Mouse (Mus musculus) liver, embryonic 14.5 days (tissue): Measurements from ENCODE around the gene Fnbp1. TPM values are rescaled to one million over a fixed set of nuclear protein-coding genes. Genes with fewer than 3 reads are reported as not detected.

Experiments
- ATAC-seq: fragments of 200-750 bp; cut with Nextera tagmentation; 2 replicates; pipeline ENCODE4 v1.8.0; 2017; ENCODE audit warnings: moderate number of reproducible peaks, mild to moderate bottlenecking, moderate library complexity; ENCODE audit not compliant: insufficient read depth
- DNase-seq, 3 experiments: peaks; one replicate each; pipeline ENCODE4 v3.0.0-alpha.2; 2012 to 2013; ENCODE audit warnings: low read depth in 3 of 3, low spot score in 3 of 3
- H3K27ac ChIP-seq: fragments of 300-500 bp; sonication (generic); 2 replicates; pipeline ENCODE4 v1.5.1; 2014; ENCODE audit warnings: moderate library complexity, mild to moderate bottlenecking, control low read depth, inconsistent platforms
- H3K27me3 ChIP-seq: fragments of 300-500 bp; sonication (generic); 2 replicates; pipeline ENCODE4 v1.6.1; 2014; ENCODE audit warnings: mild to moderate bottlenecking, low read length, moderate library complexity; ENCODE audit not compliant: control insufficient read depth, insufficient read depth
- H3K36me3 ChIP-seq: fragments of 300-500 bp; sonication (generic); replicated peaks from 2 replicates; pipeline ENCODE4 v1.6.1; 2014; ENCODE audit warnings: low read depth; ENCODE audit not compliant: control insufficient read depth, insufficient read depth
- H3K4me1 ChIP-seq, 2 experiments: fragments of 200-500 bp in 1 of 2; fragments of 300-500 bp in 1 of 2; sonication (generic) in 1 of 2; replicated peaks; 2 replicates each; pipeline ENCODE4 v1.6.1; 2012 to 2014; ENCODE audit warnings: antibody characterized with exemption in 1 of 2, inconsistent platforms in 1 of 2, low read length in 1 of 2; ENCODE audit not compliant: control insufficient read depth in 2 of 2, insufficient read depth in 2 of 2
- H3K4me2 ChIP-seq: fragments of 300-500 bp; sonication (generic); 2 replicates; pipeline ENCODE4 v1.6.1; 2014; ENCODE audit warnings: low read depth, mild to moderate bottlenecking, control low read depth, moderate library complexity
- H3K4me3 ChIP-seq, 2 experiments: fragments of 200-500 bp in 1 of 2; fragments of 300-500 bp in 1 of 2; sonication (generic) in 1 of 2; 2 replicates each; pipeline ENCODE4 v1.5.1; 2012 to 2014; ENCODE audit warnings: low read depth in 2 of 2, low read length in 2 of 2, mild to moderate bottlenecking in 2 of 2, control low read depth in 1 of 2, inconsistent platforms in 1 of 2, moderate library complexity in 1 of 2; ENCODE audit not compliant: insufficient read depth in 1 of 2
- H3K9ac ChIP-seq: fragments of 300-500 bp; sonication (generic); replicated peaks from 2 replicates; pipeline ENCODE4 v1.6.1; 2014; ENCODE audit warnings: mild to moderate bottlenecking, control low read depth, moderate library complexity
- H3K9me3 ChIP-seq: fragments of 300-500 bp; sonication (generic); 2 replicates; pipeline ENCODE4 v1.6.1; 2016; ENCODE audit warnings: low read length, mixed read lengths; ENCODE audit not compliant: control insufficient read depth
- CTCF ChIP-seq: IDR thresholded peaks from 2 replicates; pipeline ENCODE4 v1.5.1; 2016; ENCODE audit warnings: antibody characterized with exemption, low read depth, control low read depth
- EP300 ChIP-seq: IDR thresholded peaks from 2 replicates; pipeline ENCODE4 v1.6.1; 2016; ENCODE audit warnings: antibody characterized with exemption, low read depth
- WGBS: fragments of 180-500 bp; shearing (Covaris S2); extraction: QIAGEN DNeasy Blood & Tissue Kit; methylation state at CpG from one replicate; pipeline ENCODE4 v1.1.7; 2014; ENCODE audit not compliant: insufficient replicate concordance; 5-methylcytosine and 5-hydroxymethylcytosine counted together
- polyA plus RNA-seq, 2 experiments: library from polyadenylated mRNA; depleted of rRNA in 1 of 2; stranded (reverse) in 1 of 2; unstranded in 1 of 2; fragments of >200 nt; fragmentation: Nextera tagmentation in 1 of 2; extraction: Ambion mirVana in 1 of 2; gene quantifications; 2 replicates each; pipeline versions ENCODE4 v1.2.1 to v1.2.3; 2012 to 2014

Gene Fnbp1
- polyA plus RNA-seq, 2 experiments: 3.9 to 6.4 TPM

GRCm38 (mm10) chr2:31068246-31069113 lies 73.3 kb downstream of the Fnbp1 start:
- H3K9ac ChIP-seq: no peak overlapping the region
- no peak overlapping the region for H3K4me3 ChIP-seq
- TF ChIP-seq CTCF: no peak
- no peak for TF ChIP-seq EP300
- H3K27ac ChIP-seq: no peak overlapping the region
- H3K9me3 ChIP-seq: no peaks in the 10 kb centered on the region
- H3K36me3 ChIP-seq: no peaks in the 10 kb centered on the region
- ATAC-seq (no peak), DNase-seq (no peak)
- H3K27me3 ChIP-seq: no peaks in the 10 kb centered on the region
- no peak overlapping the region for H3K4me2 ChIP-seq
- peaks cover 0 to 7% of the 10 kb centered on the region in 2 experiments; a peak in 1 of 4 replicates for H3K4me1 ChIP-seq
- WGBS: 49% methylated on average over 13 of the region's 13 CpGs

- peaks cover 0 to 9% of the 10 kb centered on the region in 2 experiments; a peak in 2 of 4 replicates for H3K4me1 ChIP-seq
- no peak for ATAC-seq
These were observed 74.0 kb downstream of the Fnbp1 start for GRCm38 (mm10) chr2:31067696-31068245.

GRCm38 (mm10) chr2:31067059-31067595 lies 74.7 kb downstream of the Fnbp1 start:
- no peak for DNase-seq
- H3K4me3 ChIP-seq: no peak overlapping the region
- no peak overlapping the region for H3K4me2 ChIP-seq
- no peak overlapping the region for H3K27ac ChIP-seq
- H3K4me1 ChIP-seq: peaks cover 0 to 12% of the 10 kb centered on the region in 2 experiments; a peak in 2 of 4 replicates
- no peak overlapping the region for H3K9ac ChIP-seq
- no peaks in the 10 kb centered on the region for H3K9me3 ChIP-seq
- WGBS: 89% methylated on average over 13 of the region's 13 CpGs
- no peaks in the 10 kb centered on the region for H3K27me3 ChIP-seq
- no peak for ATAC-seq
- H3K36me3 ChIP-seq: no peaks in the 10 kb centered on the region
- TF ChIP-seq CTCF: no peak
- no peak for TF ChIP-seq EP300

More at GRCm38 (mm10) chr2:31067696-31068245, 74.0 kb downstream of the Fnbp1 start:
- Histone ChIP-seq H3K27ac (no peak overlapping the region), H3K9ac (no peak overlapping the region), H3K4me2 (no peak overlapping the region), H3K27me3 (no peaks in the 10 kb centered on the region), H3K4me3 (no peak overlapping the region), H3K36me3 (no peaks in the 10 kb centered on the region), H3K9me3 (no peaks in the 10 kb centered on the region)
- DNase-seq: no peak
- 70% methylated on average over 7 of the region's 7 CpGs for WGBS
- TF ChIP-seq CTCF (no peak), EP300 (no peak)

DNA sequence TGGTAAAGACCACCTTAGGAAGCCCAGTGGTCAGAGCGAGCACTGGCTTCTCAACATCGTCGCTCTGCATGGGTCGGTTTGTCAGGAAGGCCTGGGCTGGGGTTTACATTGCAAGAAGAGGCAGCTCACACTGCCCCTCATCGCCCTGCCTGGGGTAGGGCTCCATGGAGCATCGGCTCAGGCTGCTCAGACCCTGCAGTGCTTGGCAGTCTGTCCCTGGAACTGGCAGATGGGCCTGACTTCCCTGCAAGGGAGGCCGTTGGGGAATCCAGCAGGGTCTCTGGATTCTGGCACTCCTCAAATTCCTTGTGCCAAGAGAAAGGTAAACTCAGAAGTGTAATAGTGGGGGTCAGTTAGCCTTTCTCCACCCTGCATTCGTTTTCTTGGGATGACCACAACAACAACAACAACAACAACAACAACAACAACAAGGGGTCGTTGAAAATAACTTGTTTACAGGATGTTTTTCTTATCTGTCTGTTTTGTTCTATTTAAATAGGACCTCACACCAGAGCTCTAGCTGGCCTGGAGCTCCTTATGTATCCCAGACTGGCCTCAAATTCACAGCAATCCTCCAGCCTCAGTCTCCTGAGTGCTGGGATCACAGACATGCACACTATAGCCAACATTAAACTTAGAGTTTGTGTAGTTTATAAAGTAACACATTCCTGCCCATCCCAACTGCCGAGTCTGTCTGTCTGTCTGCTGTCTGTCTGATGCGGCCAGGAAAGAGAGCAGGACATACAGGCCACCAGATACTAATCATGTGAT lies 75.6 kb downstream of the Fnbp1 start:
- Histone ChIP-seq H3K9ac (no peak overlapping the region), H3K27ac (no peak overlapping the region), H3K4me3 (no peak overlapping the region), H3K4me2 (no peak overlapping the region), H3K36me3 (no peaks in the 10 kb centered on the region), H3K9me3 (no peaks in the 10 kb centered on the region), H3K27me3 (no peaks in the 10 kb centered on the region), H3K4me1 (peaks cover 0 to 21% of the 10 kb centered on the region in 2 experiments; a peak in 2 of 4 replicates)
- no peak for ATAC-seq
- DNase-seq: no peak
- no peak for TF ChIP-seq CTCF
- TF ChIP-seq EP300: no peak
- 71% methylated on average over 11 of the region's 11 CpGs for WGBS
